Mouse (Mus musculus) hindbrain, embryonic 14.5 days (tissue): Measurements from ENCODE around the gene Purb. TPM values are rescaled to one million over a fixed set of nuclear protein-coding genes. Genes with fewer than 3 reads are reported as not detected.

ENCODE experiments used
- ATAC-seq: fragments of 200-750 bp; cut with Nextera tagmentation; 2 replicates; pipeline ENCODE4 v1.8.0; 2017; ENCODE audit warnings: moderate number of reproducible peaks, mild to moderate bottlenecking, moderate TSS enrichment, moderate library complexity; ENCODE audit not compliant: low FRiP score
- DNase-seq: peaks from one replicate; pipeline ENCODE4 v3.0.0-alpha.2; 2015; ENCODE audit warnings: low spot score
- H3K27ac ChIP-seq: fragments of 300-500 bp; sonication (generic); 2 replicates; pipeline ENCODE4 v1.5.1; 2014; ENCODE audit warnings: mild to moderate bottlenecking, moderate library complexity
- H3K27me3 ChIP-seq: fragments of 300-500 bp; sonication (generic); 2 replicates; pipeline ENCODE4 v1.6.1; 2014; ENCODE audit warnings: mild to moderate bottlenecking, low read length, mixed read lengths; ENCODE audit not compliant: control insufficient read depth, insufficient read depth
- H3K36me3 ChIP-seq: fragments of 300-500 bp; sonication (generic); replicated peaks from 2 replicates; pipeline ENCODE4 v1.6.1; 2014; ENCODE audit not compliant: control insufficient read depth, insufficient read depth
- H3K4me1 ChIP-seq: fragments of 300-500 bp; sonication (generic); replicated peaks from 2 replicates; pipeline ENCODE4 v1.6.1; 2014; ENCODE audit warnings: antibody characterized with exemption, low read length, mixed read lengths; ENCODE audit not compliant: control insufficient read depth, insufficient read depth
- H3K4me2 ChIP-seq: fragments of 300-500 bp; sonication (generic); replicated peaks from 2 replicates; pipeline ENCODE4 v1.6.1; 2014; ENCODE audit warnings: mild to moderate bottlenecking, moderate library complexity
- H3K4me3 ChIP-seq: fragments of 300-500 bp; sonication (generic); replicated peaks from 2 replicates; pipeline ENCODE4 v1.5.1; 2014; ENCODE audit warnings: mild to moderate bottlenecking, low read length
- H3K9ac ChIP-seq: fragments of 300-500 bp; sonication (generic); 2 replicates; pipeline ENCODE4 v1.6.1; 2014
- H3K9me3 ChIP-seq: fragments of 300-500 bp; sonication (generic); 2 replicates; pipeline ENCODE4 v1.6.1; 2016; ENCODE audit warnings: low read length; ENCODE audit not compliant: control insufficient read depth
- WGBS: fragments of 180-500 bp; shearing (Covaris S2); extraction: QIAGEN DNeasy Blood & Tissue Kit; methylation state at CpG from one replicate; pipeline ENCODE4 v1.1.7; 2014; 5-methylcytosine and 5-hydroxymethylcytosine counted together
- polyA plus RNA-seq: library from polyadenylated mRNA; unstranded; fragments of >200 nt; fragmentation: Nextera tagmentation; extraction: Ambion mirVana; gene quantifications from 2 replicates; pipeline ENCODE4 v1.2.1, GENCODE M21; 2014

The Purb gene
- 9.8 and 9.9 TPM in 2 replicates for polyA plus RNA-seq

DNA sequence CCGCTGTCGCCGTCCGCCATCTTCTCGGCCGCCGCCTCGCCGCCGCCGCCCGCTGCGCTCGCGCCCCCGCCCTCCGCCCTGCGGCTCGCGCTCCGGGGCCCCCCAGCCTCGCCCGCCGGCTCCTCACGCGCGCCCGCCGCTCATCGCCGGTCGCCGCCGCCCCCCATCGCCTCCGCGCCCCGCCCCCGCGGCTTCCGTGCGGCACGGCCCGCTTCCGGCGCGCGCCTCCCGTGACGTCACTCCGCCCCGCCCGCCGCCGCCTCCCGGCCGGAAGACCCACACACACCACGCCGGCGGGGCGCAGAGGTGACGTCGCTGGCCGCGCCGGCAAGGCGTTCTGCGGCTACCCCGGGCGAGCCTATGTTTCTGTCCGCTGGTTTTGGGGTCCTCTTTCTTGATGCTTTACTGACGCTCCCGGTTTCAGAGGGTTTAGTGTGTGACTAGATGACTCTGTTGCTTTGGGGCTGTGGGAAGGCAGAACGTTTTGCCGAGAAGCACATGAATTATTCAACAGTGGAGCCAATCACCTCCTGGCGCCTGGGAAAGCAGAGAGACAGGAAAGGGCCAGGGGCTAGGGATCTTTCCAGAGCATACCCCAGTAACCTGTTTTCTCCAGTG lies at the start of gene Purb:
Gene Purb (minus strand): TSS at position 51 of the 618 bp plus-strand sequence.
- Histone ChIP-seq H3K9me3 (no peaks in the 10 kb centered on the region), H3K36me3 (peaks cover 9% of the 10 kb centered on the region; the same call in 1 of the 2 replicates), H3K4me1 (peaks cover 32% of the 10 kb centered on the region), H3K27ac (peak within 1 kb of the TSS; percentile 98), H3K4me2 (peak within 1 kb of the TSS; percentile 99), H3K4me3 (peak within 1 kb of the TSS; percentile 79), H3K9ac (peak within 1 kb of the TSS; percentile 95), H3K27me3 (no peaks in the 10 kb centered on the region)
- WGBS = 0% methylated on average over 40 of the region's 76 CpGs
- ATAC-seq = peak; percentile 95
- DNase-seq = peak; percentile 91

DNA sequence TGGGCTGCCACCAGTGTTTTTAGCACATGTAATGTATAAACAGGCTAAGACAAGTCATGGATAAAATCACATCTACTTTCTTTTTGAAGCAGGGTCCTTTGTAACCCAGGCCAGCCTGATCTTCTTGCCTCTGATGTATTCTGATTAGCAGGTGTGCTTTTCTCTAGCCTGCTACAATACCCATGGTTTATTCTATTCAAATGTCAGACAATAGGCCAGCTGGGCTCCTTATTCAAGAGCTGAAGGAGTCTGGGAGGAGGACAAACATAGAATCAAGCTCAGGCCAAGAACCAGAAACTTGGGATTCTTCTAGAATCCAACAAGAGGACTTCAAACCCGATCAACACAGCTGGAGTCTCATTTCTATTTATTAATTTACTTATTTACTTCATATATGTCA lies 49.5 kb upstream of the Purb start:
- no peak overlapping the region for H3K4me3 ChIP-seq
- H3K4me2 ChIP-seq = no peak overlapping the region
- peaks cover 26% of the 10 kb centered on the region for H3K36me3 ChIP-seq
- H3K27me3 ChIP-seq = no peaks in the 10 kb centered on the region
- peaks cover 9% of the 10 kb centered on the region for H3K4me1 ChIP-seq
- no peak overlapping the region for H3K9ac ChIP-seq
- no peak overlapping the region for H3K27ac ChIP-seq
- 69% methylated on average over 1 of the region's 1 CpGs for WGBS
- DNase-seq (no peak), ATAC-seq (no peak)
- H3K9me3 ChIP-seq = no peaks in the 10 kb centered on the region

DNA sequence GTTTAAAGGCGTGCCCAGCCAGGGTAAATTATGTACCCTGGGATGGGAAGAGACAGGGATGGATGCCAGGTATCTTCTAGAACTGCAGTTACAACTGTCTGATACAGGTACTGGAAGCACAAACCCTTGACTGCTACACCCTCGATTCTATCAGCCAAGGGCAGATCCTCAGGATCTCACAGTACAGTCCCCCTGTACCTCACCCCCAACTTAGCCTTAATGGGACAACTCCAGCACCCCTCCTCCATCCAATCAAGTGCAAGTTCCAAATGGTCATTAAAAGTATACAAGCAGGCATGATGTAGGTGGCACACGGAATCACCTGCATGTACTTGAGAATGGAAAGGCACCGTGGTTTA lies 49.1 kb upstream of the Purb start:
- Histone ChIP-seq H3K27ac (no peak overlapping the region), H3K36me3 (peaks cover 26% of the 10 kb centered on the region), H3K4me1 (peaks cover 9% of the 10 kb centered on the region), H3K9me3 (no peaks in the 10 kb centered on the region), H3K4me3 (no peak overlapping the region), H3K9ac (no peak overlapping the region), H3K4me2 (no peak overlapping the region), H3K27me3 (no peaks in the 10 kb centered on the region)
- ATAC-seq (no peak), DNase-seq (no peak)
- WGBS = 95% methylated on average over 4 of the region's 4 CpGs

DNA sequence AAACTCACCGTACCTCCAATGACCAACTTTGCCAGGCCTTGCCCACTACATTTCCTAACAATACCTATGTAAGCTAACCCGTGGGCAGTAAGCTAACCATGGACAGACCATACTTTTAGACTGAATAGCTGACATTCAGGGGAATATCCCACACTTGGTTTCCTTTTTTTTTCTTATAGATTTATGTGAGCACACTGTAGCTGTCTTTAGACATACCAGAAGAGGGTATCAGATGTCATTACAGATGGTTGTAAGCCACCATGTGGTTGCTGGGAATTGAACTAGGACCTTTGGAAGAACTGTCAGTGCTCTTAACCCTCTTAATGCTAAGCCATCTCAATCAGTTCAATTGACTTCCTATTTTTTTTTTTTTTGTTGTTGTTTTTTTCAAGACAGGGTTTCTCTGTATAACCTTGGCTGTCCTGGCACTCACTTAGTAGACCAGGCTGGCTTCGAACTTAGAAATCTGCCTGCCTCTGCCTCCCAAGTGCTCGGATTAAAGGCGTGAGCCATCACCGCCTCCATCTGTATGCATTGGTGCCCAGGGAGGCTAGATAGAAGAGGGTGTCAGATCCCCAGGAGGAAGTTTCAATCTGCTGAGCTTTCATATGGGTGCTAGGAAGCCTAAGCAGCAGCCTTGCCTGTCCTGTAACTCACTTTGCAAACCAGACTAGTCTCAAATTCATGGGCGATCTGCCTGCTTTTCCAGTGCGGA lies 48.6 kb upstream of the Purb start:
- Histone ChIP-seq H3K36me3 (peaks cover 26% of the 10 kb centered on the region), H3K27ac (no peak overlapping the region), H3K9me3 (no peaks in the 10 kb centered on the region), H3K4me1 (peaks cover 9% of the 10 kb centered on the region), H3K27me3 (no peaks in the 10 kb centered on the region), H3K4me3 (no peak overlapping the region), H3K4me2 (no peak overlapping the region), H3K9ac (no peak overlapping the region)
- ATAC-seq (no peak), DNase-seq (no peak)
- 89% methylated on average over 8 of the region's 8 CpGs for WGBS

DNA sequence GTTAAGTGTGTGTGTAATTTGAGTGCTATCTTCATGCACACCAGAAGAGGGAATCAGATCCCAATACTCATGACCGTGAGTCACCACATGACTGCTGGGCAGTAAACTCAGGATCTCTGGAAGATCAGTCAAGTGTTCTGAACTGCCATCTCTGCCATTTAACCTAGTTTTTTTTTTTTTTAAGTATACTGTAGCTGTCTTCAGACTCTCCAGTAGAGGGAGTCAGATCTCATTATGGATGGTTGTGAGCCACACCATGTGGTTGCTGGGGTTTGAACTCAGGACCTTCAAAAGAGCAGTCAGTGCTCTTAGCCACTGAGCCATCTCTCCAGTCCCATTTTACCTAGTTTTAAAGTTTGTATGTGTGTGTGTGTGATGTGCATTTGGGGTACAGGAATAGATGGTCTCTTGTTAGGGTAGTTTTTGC lies 48.0 kb upstream of the Purb start:
- 68% methylated on average over 1 of the region's 1 CpGs for WGBS
- peaks cover 9% of the 10 kb centered on the region for H3K4me1 ChIP-seq
- no peak overlapping the region for H3K9ac ChIP-seq
- ATAC-seq = no peak
- H3K4me2 ChIP-seq = no peak overlapping the region
- H3K27me3 ChIP-seq = no peaks in the 10 kb centered on the region
- peaks cover 26% of the 10 kb centered on the region for H3K36me3 ChIP-seq
- no peak overlapping the region for H3K27ac ChIP-seq
- DNase-seq = no peak
- H3K4me3 ChIP-seq = no peak overlapping the region
- H3K9me3 ChIP-seq = no peaks in the 10 kb centered on the region

DNA sequence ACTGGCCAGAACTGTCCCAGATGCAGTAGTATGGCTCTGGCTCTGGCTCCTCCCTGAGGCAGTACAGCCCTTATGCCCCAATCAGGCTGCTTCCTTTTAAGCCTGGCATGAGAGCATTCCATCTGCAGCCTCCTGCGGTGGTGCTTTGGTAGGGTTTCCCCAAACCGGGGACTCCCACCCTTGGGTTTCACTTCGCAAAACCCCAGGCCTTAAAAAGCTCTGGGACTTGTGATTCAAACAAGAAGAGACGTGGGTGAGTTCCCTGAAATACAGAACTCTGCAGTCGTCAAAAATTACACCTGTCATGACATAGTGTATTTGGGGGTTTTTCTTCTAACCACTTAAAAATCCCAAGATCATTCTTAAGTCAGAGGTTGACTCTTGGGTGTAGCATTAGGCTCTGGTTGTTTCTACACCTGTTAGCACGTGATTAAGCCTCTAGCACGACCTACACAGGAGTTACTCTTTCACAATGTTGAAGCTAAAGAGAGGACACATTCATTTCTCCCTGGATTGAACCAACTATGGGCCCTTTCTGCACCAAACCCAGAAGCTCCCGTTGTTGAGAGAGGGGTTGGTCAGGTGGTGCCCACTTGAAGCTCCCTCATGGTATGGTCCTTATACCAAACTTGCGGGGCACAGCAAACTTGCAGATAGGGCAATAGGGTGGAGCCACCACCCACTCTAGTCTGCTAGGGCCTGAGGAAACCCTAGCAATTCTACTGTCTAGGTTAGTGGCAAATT lies 47.2 kb upstream of the Purb start:
- H3K9me3 ChIP-seq = no peaks in the 10 kb centered on the region
- no peak overlapping the region for H3K4me2 ChIP-seq
- 69% methylated on average over 9 of the region's 9 CpGs for WGBS
- H3K27ac ChIP-seq = no peak overlapping the region
- no peak for ATAC-seq
- H3K36me3 ChIP-seq = peaks cover 26% of the 10 kb centered on the region
- no peak for DNase-seq
- H3K27me3 ChIP-seq = no peaks in the 10 kb centered on the region
- peaks cover 9% of the 10 kb centered on the region for H3K4me1 ChIP-seq
- H3K4me3 ChIP-seq = no peak overlapping the region
- no peak overlapping the region for H3K9ac ChIP-seq

DNA sequence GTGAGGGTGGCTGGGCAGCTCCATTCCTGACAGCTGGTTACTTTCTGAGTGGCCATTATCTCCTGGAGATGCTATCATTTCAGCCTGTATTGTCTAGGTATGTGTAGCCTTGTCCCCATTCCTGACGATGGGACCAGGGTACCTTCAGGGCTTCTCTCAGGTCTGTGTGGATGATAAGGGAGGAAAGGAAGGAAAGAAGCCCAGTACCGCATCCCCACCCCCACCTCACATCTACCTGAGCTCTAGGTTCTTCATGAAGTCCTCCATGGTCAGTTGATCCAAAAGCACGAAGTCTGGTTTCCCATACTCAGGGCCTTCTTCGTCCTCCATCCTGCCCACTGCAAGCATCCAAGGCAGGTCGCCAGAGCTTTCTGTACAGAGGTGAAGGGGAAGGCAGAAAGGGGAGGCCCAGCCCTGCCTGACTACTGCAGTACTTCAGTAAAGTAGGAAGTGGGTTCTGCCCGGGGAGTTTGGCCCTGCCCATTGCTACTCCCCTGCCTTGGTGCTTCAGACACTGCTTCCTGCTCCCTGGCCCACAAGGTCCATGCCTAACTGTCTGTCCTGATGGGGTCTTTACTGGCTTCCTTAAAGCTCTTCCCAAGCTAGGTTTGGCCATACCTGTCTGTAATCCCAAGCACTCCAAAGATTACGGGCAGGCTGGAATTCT lies 44.9 kb upstream of the Purb start, which contains the start of gene Myo1g:
Gene Myo1g (minus strand): TSS at position 459 of the 667 bp plus-strand sequence.
- no peak within 1 kb of the TSS for H3K9ac ChIP-seq
- no peak within 1 kb of the TSS for H3K27ac ChIP-seq
- H3K4me1 ChIP-seq = no peaks in the 10 kb centered on the region
- no peak within 1 kb of the TSS for H3K4me2 ChIP-seq
- no peak within 1 kb of the TSS for H3K4me3 ChIP-seq
- H3K27me3 ChIP-seq = no peaks in the 10 kb centered on the region
- DNase-seq (no peak), ATAC-seq (no peak)
- H3K36me3 ChIP-seq = peaks cover 15% of the 10 kb centered on the region
- H3K9me3 ChIP-seq = no peaks in the 10 kb centered on the region
- 83% methylated on average over 7 of the region's 7 CpGs for WGBS

DNA sequence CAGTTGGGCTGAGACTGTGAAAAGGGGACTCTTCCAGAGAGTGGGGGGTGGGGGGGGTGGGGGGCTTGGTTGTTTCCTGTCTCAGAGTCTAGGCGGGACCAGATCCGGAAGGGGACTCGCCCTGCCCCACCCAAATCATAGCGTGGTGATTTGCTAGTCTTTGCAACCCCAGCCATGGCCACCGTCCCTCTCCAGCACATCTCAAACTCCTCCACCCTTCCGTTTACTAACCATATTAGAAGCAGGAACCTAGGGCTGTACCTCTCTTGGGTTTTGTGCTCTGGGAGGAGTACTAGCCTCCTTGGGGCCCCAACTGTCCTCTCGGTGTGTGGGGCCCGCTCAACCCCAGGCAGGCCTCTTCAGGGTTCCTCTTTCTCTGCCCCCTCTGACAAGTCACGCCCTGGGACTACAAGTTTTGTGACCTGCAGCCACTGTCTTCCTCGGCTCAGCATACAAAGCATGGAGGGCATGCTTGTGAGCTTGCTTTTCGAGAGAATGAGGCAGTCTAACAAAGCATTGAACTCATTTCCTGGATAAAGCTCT lies 43.8 kb upstream of the Purb start:
- H3K9ac ChIP-seq = no peak overlapping the region
- 76% methylated on average over 11 of the region's 11 CpGs for WGBS
- H3K4me3 ChIP-seq = no peak overlapping the region
- no peaks in the 10 kb centered on the region for H3K27me3 ChIP-seq
- H3K9me3 ChIP-seq = no peaks in the 10 kb centered on the region
- peaks cover 5% of the 10 kb centered on the region for H3K36me3 ChIP-seq
- DNase-seq (no peak), ATAC-seq (no peak)
- no peak overlapping the region for H3K4me2 ChIP-seq
- no peak overlapping the region for H3K27ac ChIP-seq
- H3K4me1 ChIP-seq = no peaks in the 10 kb centered on the region

DNA sequence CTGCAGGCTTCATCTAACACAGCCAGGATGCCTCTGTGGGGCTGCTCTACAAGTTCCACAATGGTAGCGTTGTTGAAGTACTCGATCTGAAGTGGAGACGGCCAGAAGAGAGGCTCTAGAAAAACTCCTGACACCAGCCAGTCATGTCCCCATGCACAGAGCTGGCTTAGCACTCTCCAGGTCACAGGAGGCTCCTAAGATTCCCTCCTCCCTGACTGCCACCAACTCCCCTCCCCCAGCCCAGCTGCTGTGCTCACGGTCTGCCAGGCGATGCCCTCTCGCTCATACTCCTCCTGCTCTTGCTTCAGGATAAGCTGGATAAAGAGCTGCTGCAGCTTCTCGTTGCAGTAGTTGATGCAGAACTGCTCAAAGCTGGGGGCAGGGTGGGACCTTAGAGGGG lies 39.1 kb upstream of the Purb start:
- 49% methylated on average over 7 of the region's 7 CpGs for WGBS
- Histone ChIP-seq H3K27me3 (no peaks in the 10 kb centered on the region), H3K4me2 (no peak overlapping the region), H3K9ac (no peak overlapping the region), H3K9me3 (no peaks in the 10 kb centered on the region), H3K36me3 (no peaks in the 10 kb centered on the region), H3K4me1 (no peaks in the 10 kb centered on the region), H3K4me3 (no peak overlapping the region), H3K27ac (no peak overlapping the region)
- DNase-seq (no peak), ATAC-seq (no peak)
